Mouse (Mus musculus) liver, adult 2 months (tissue): ENCODE results near the gene Ropn1.

Source experiments
- CTCF ChIP-seq: fragments of 200-500 bp; IDR thresholded peaks from 2 replicates; pipeline ENCODE4 v1.5.1; 2011; ENCODE audit warnings: low read depth, low read length, control low read depth
- POLR2A ChIP-seq: fragments of 200-500 bp; IDR thresholded peaks from 2 replicates; pipeline ENCODE4 v1.6.1; 2011; ENCODE audit warnings: low read length, control low read depth; ENCODE audit not compliant: insufficient read depth; ENCODE audit errors: extremely low read depth

DNA sequence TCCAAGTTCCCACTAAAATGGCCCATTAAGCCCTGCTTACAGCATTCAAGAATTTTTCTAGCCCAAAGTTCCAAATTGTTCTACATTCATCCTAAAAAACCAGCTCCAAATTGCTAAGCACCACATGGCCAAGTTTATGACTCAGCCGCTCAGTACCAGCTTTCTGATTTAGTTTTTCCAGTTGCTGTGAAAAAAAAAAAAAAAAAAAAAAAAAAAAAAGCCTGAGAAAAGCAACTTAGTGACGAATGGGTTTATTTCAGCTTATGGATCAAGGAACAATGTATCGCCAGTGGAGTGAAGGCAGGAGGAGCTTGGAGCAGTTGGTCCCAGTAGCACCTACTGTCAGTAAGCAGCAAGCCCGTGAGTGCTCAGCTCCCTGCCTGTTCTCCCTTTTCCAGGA lies 21.3 kb upstream of the Ropn1 start:
- TF ChIP-seq POLR2A (no peak), CTCF (no peak)
